In genomic region chr7:49125545-49125944, GRCm38 (mm10) we compare ENCODE assay signal across 8 mouse cellular contexts.
DNase-seq lines count a peak whose midpoint lies in the region; ATAC-seq and TF ChIP-seq lines count a peak whose summit lies in the region.

No protein-coding gene starts in this region.

- no peaks in the 10 kb centered on the region for H3K9me3 ChIP-seq in heart, embryonic 10.5 days

- peak; percentile 63; the same call in 1 of the 2 replicates for ATAC-seq in erythroid progenitor cell, adult 5-6 weeks (replicated peaks; ENCODE audit: low FRiP score, poor library complexity, severe bottlenecking)

- H3K36me3 ChIP-seq in heart, embryonic 10.5 days = no peaks in the 10 kb centered on the region
- no peaks in the 10 kb centered on the region for H3K36me3 ChIP-seq in C2C12 (ENCODE audit: control insufficient read depth, insufficient read depth)

- 34% methylated on average over 3 of the region's 3 CpGs for WGBS in heart, embryonic 10.5 days

- peak; percentile 72 for TF ChIP-seq CTCF in C2C12 (IDR thresholded peaks at IDR 0.05; ENCODE audit: control insufficient read depth, insufficient read depth, insufficient read length)

- no peaks in the 10 kb centered on the region for H3K79me2 ChIP-seq in C2C12 (ENCODE audit: control insufficient read depth, insufficient read depth)

- no peaks in the 10 kb centered on the region for H3K79me3 ChIP-seq in C2C12 (ENCODE audit: low read depth)

- H3K27ac ChIP-seq in heart, embryonic 10.5 days = no peak overlapping the region

- no peak overlapping the region for H3ac ChIP-seq in C2C12 (ENCODE audit: control insufficient read depth, insufficient read length, low read depth)

- peaks cover 17% of the 10 kb centered on the region for H3K4me1 ChIP-seq in heart, embryonic 10.5 days

- H3K27me3 ChIP-seq in heart, embryonic 10.5 days (ENCODE audit: insufficient read depth, poor library complexity, severe bottlenecking) = peaks cover 14% of the 10 kb centered on the region; the same call in 1 of the 2 replicates
- no peaks in the 10 kb centered on the region for H3K27me3 ChIP-seq in C2C12 (ENCODE audit: control insufficient read depth, insufficient read depth, insufficient read length)

- no peak overlapping the region for H3K4me3 ChIP-seq in heart, embryonic 10.5 days
- H3K4me3 ChIP-seq in C2C12 (ENCODE audit: insufficient read depth, poor library complexity, severe bottlenecking) = no peak overlapping the region

- DNase-seq in heart, adult 9 months (ENCODE audit: low spot score in 2 of 2) = peak; percentile 11 to 13
- no peak for DNase-seq in heart, embryonic 10.5 days (ENCODE audit: low spot score)
- DNase-seq in brain, adult 2 months (ENCODE audit: low read depth, low spot score) = peak; percentile 80
- peak; percentile 60 to 70 for DNase-seq in layer of hippocampus, postnatal 10 days (ENCODE audit: low spot score in 2 of 2)
- DNase-seq in naive thymus-derived CD4-positive, alpha-beta T cell, adult 2 months (ENCODE audit: low read depth) = peak; percentile 29
- DNase-seq in thymus, postnatal 0 days (ENCODE audit: low spot score) = peak; percentile 41

TF ChIP-seq in C2C12, 6 proteins besides CTCF, POLR2A, EP300 and RAD21:
- TF ChIP-seq MYOG (IDR thresholded peaks at IDR 0.05; ENCODE audit: control insufficient read depth, extremely low read depth, insufficient read length) = no peak
- no peak for TF ChIP-seq MYOD1 (IDR thresholded peaks at IDR 0.05; ENCODE audit: control insufficient read depth, insufficient read length, low read depth)
- TF ChIP-seq USF1 (IDR thresholded peaks at IDR 0.05; ENCODE audit: low read depth) = no peak
- no peak for TF ChIP-seq MAX (IDR thresholded peaks at IDR 0.05)
- TF ChIP-seq CEBPB (IDR thresholded peaks at IDR 0.05; ENCODE audit: low read depth) = no peak
- no peak for TF ChIP-seq FOSL1 (IDR thresholded peaks at IDR 0.05; ENCODE audit: insufficient read depth, low read length, poor library complexity, severe bottlenecking)
